Mouse (Mus musculus): ENCODE measurements at regions not wholly inside any gene's neighbourhood (a gene's known extent, or its start where the extent isn't known, plus 50 kb on each side); places are given as distances from the start of the nearest gene placed in this dataset.

DNA sequence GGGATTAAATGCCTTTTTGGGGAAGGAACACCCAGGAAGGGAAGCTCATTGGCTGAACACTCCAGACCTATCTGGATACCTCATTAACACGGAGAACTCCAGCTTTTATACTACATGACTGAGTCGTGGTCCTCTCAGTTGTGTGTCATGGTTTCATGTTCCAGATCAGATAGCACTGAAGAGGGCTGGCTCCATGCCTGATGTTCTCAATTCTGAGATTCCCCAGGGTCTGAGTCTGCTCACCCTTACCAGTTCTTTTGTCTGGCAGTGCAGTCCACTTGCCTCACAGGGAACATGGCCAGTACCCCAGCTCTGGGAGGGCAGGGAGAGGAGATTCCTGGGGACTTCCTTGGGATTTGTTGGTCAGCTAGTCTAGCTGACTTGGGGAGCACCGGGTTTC lies 372.0 kb downstream of the Cd83 start:
- TF ChIP-seq CTCF (IDR thresholded peaks at IDR 0.05; ENCODE audit: borderline replicate concordance, insufficient read depth, low read depth, low read length) (no peak), POLR2A (IDR thresholded peaks at IDR 0.05; ENCODE audit: borderline replicate concordance, insufficient read depth, low read length) (no peak)

Data from cerebellum, adult 2 months (tissue).